Mouse (Mus musculus) neural tube, embryonic 14.5 days (tissue): ENCODE results near the gene Zfp385c. TPM values are rescaled to one million over a fixed set of nuclear protein-coding genes. Genes with fewer than 3 reads are reported as not detected.

Experiments
- ATAC-seq: fragments of 200-750 bp; cut with Nextera tagmentation; 2 replicates; pipeline ENCODE4 v1.8.0; 2017; ENCODE audit warnings: low read depth, mild to moderate bottlenecking, moderate TSS enrichment, moderate library complexity
- H3K27ac ChIP-seq: fragments of 300-500 bp; sonication (generic); 2 replicates; pipeline ENCODE4 v1.5.1; 2014; ENCODE audit warnings: low read depth, mild to moderate bottlenecking, control low read depth, low read length, moderate library complexity, mixed read lengths
- H3K27me3 ChIP-seq: fragments of 300-500 bp; sonication (generic); 2 replicates; pipeline ENCODE4 v1.6.1; 2014; ENCODE audit warnings: low read length; ENCODE audit not compliant: control insufficient read depth, insufficient read depth
- H3K36me3 ChIP-seq: fragments of 300-500 bp; sonication (generic); 2 replicates; pipeline ENCODE4 v1.6.1; 2014; ENCODE audit warnings: low read length, mixed read lengths; ENCODE audit not compliant: control insufficient read depth, insufficient read depth
- H3K4me1 ChIP-seq: fragments of 300-500 bp; sonication (generic); 2 replicates; pipeline ENCODE4 v1.6.1; 2014; ENCODE audit warnings: low read length; ENCODE audit not compliant: control insufficient read depth, insufficient read depth
- H3K4me2 ChIP-seq: fragments of 300-500 bp; sonication (generic); 2 replicates; pipeline ENCODE4 v1.6.1; 2014; ENCODE audit warnings: mild to moderate bottlenecking, low read depth, low read length, control low read depth
- H3K4me3 ChIP-seq: fragments of 300-500 bp; sonication (generic); 2 replicates; pipeline ENCODE4 v1.5.1; 2014; ENCODE audit warnings: low read depth, low read length, control low read depth, mixed read lengths
- H3K9ac ChIP-seq: fragments of 300-500 bp; sonication (generic); replicated peaks from 2 replicates; pipeline ENCODE4 v1.6.1; 2014; ENCODE audit warnings: low read depth, mild to moderate bottlenecking, control low read depth, low read length, mixed read lengths
- H3K9me3 ChIP-seq: fragments of 300-500 bp; sonication (generic); 2 replicates; pipeline ENCODE4 v1.6.1; 2016; ENCODE audit warnings: low read length; ENCODE audit not compliant: control insufficient read depth
- WGBS: fragments of 180-500 bp; shearing (Covaris S2); extraction: QIAGEN DNeasy Blood & Tissue Kit; methylation state at CpG from one replicate; pipeline ENCODE4 v1.1.7; 2014; 5-methylcytosine and 5-hydroxymethylcytosine counted together
- polyA plus RNA-seq: library from polyadenylated mRNA; unstranded; fragments of >200 nt; fragmentation: Nextera tagmentation; extraction: Ambion mirVana; gene quantifications from 2 replicates; pipeline ENCODE4 v1.2.1, GENCODE M21; 2014

The Zfp385c gene
- polyA plus RNA-seq, 1 experiment from 2014 or later = 0.50 TPM

- H3K4me1 ChIP-seq = no peaks in the 10 kb centered on the region
- H3K36me3 ChIP-seq = no peaks in the 10 kb centered on the region
- H3K9me3 ChIP-seq = no peaks in the 10 kb centered on the region
- no peak overlapping the region for H3K9ac ChIP-seq
- H3K27ac ChIP-seq = no peak overlapping the region
- H3K4me3 ChIP-seq = no peak overlapping the region
- H3K4me2 ChIP-seq = no peak overlapping the region
- ATAC-seq = no peak
- WGBS = 78% methylated on average over 7 of the region's 7 CpGs
- no peaks in the 10 kb centered on the region for H3K27me3 ChIP-seq
These were observed 5.0 kb downstream of the Zfp385c start for GRCm38 (mm10) chr11:100687265-100687664.

- no peak overlapping the region for H3K4me2 ChIP-seq
- no peaks in the 10 kb centered on the region for H3K27me3 ChIP-seq
- no peaks in the 10 kb centered on the region for H3K36me3 ChIP-seq
- H3K9me3 ChIP-seq = no peaks in the 10 kb centered on the region
- H3K27ac ChIP-seq = no peak overlapping the region
- no peak for ATAC-seq
- H3K9ac ChIP-seq = no peak overlapping the region
- 79% methylated on average over 3 of the region's 3 CpGs for WGBS
- H3K4me3 ChIP-seq = no peak overlapping the region
- no peaks in the 10 kb centered on the region for H3K4me1 ChIP-seq
These were observed 6.9 kb downstream of the Zfp385c start for GRCm38 (mm10) chr11:100685371-100685770.

GRCm38 (mm10) chr11:100684084-100684483 is 8.2 kb downstream of the Zfp385c start:
- Histone ChIP-seq H3K27ac (no peak overlapping the region), H3K4me3 (no peak overlapping the region), H3K4me2 (no peak overlapping the region), H3K4me1 (no peaks in the 10 kb centered on the region), H3K27me3 (no peaks in the 10 kb centered on the region), H3K9ac (no peak overlapping the region), H3K36me3 (no peaks in the 10 kb centered on the region), H3K9me3 (no peaks in the 10 kb centered on the region)
- WGBS = 59% methylated on average over 2 of the region's 2 CpGs
- ATAC-seq = no peak

GRCm38 (mm10) chr11:100682526-100682925 is 9.7 kb downstream of the Zfp385c start:
- Histone ChIP-seq H3K27ac (no peak overlapping the region), H3K27me3 (no peaks in the 10 kb centered on the region), H3K4me3 (no peak overlapping the region), H3K4me1 (no peaks in the 10 kb centered on the region), H3K9ac (no peak overlapping the region), H3K9me3 (no peaks in the 10 kb centered on the region), H3K36me3 (no peaks in the 10 kb centered on the region), H3K4me2 (no peak overlapping the region)
- 73% methylated on average over 5 of the region's 5 CpGs for WGBS
- ATAC-seq = no peak

GRCm38 (mm10) chr11:100681826-100682225 is 10.4 kb downstream of the Zfp385c start:
- Histone ChIP-seq H3K9ac (no peak overlapping the region), H3K27ac (no peak overlapping the region), H3K4me2 (no peak overlapping the region), H3K27me3 (no peaks in the 10 kb centered on the region), H3K4me1 (no peaks in the 10 kb centered on the region), H3K9me3 (no peaks in the 10 kb centered on the region), H3K4me3 (no peak overlapping the region), H3K36me3 (no peaks in the 10 kb centered on the region)
- ATAC-seq = no peak
- WGBS = 83% methylated on average over 5 of the region's 5 CpGs

- H3K4me1 ChIP-seq = peaks cover 6% of the 10 kb centered on the region
- H3K27me3 ChIP-seq = no peaks in the 10 kb centered on the region
- no peaks in the 10 kb centered on the region for H3K9me3 ChIP-seq
- no peaks in the 10 kb centered on the region for H3K36me3 ChIP-seq
- 63% methylated on average over 7 of the region's 7 CpGs for WGBS
- H3K4me3 ChIP-seq = no peak overlapping the region
- no peak overlapping the region for H3K9ac ChIP-seq
- H3K27ac ChIP-seq = no peak overlapping the region
- no peak overlapping the region for H3K4me2 ChIP-seq
- no peak for ATAC-seq
These were observed 14.4 kb downstream of the Zfp385c start for GRCm38 (mm10) chr11:100677810-100678209.

GRCm38 (mm10) chr11:100673169-100673568 is 19.1 kb downstream of the Zfp385c start:
- H3K36me3 ChIP-seq = no peaks in the 10 kb centered on the region
- H3K4me3 ChIP-seq = no peak overlapping the region
- no peak overlapping the region for H3K27ac ChIP-seq
- H3K9ac ChIP-seq = 0 out of 2 replicates have a peak overlapping the region, but pooled peaks have one; percentile 11
- H3K9me3 ChIP-seq = no peaks in the 10 kb centered on the region
- peaks cover 6% of the 10 kb centered on the region for H3K4me1 ChIP-seq
- H3K4me2 ChIP-seq = peak overlapping the region; percentile 27; the same call in 1 of the 2 replicates
- 2% methylated on average over 23 of the region's 23 CpGs for WGBS
- H3K27me3 ChIP-seq = no peaks in the 10 kb centered on the region
- ATAC-seq = no peak

- Histone ChIP-seq H3K4me2 (no peak overlapping the region), H3K27me3 (no peaks in the 10 kb centered on the region), H3K27ac (no peak overlapping the region), H3K4me1 (peaks cover 6% of the 10 kb centered on the region), H3K4me3 (no peak overlapping the region), H3K36me3 (no peaks in the 10 kb centered on the region), H3K9me3 (no peaks in the 10 kb centered on the region), H3K9ac (no peak overlapping the region)
- ATAC-seq = no peak
- WGBS = 90% methylated on average over 2 of the region's 2 CpGs
These were observed 20.3 kb downstream of the Zfp385c start for GRCm38 (mm10) chr11:100671956-100672355.

- H3K9me3 ChIP-seq = no peaks in the 10 kb centered on the region
- 71% methylated on average over 1 of the region's 1 CpGs for WGBS
- H3K9ac ChIP-seq = no peak overlapping the region
- peaks cover 6% of the 10 kb centered on the region for H3K4me1 ChIP-seq
- H3K4me2 ChIP-seq = no peak overlapping the region
- H3K27me3 ChIP-seq = no peaks in the 10 kb centered on the region
- no peaks in the 10 kb centered on the region for H3K36me3 ChIP-seq
- no peak overlapping the region for H3K27ac ChIP-seq
- no peak overlapping the region for H3K4me3 ChIP-seq
- ATAC-seq = no peak
These were observed 21.2 kb downstream of the Zfp385c start for GRCm38 (mm10) chr11:100671049-100671448.

GRCm38 (mm10) chr11:100659806-100660205 is 32.4 kb downstream of the Zfp385c start:
- Histone ChIP-seq H3K36me3 (no peaks in the 10 kb centered on the region), H3K4me3 (no peak overlapping the region)
- 80% methylated on average over 10 of the region's 10 CpGs for WGBS

More at GRCm38 (mm10) chr11:100659806-100660205, 32.4 kb downstream of the Zfp385c start:
- Histone ChIP-seq H3K4me2 (no peak overlapping the region), H3K27me3 (no peaks in the 10 kb centered on the region), H3K9me3 (no peaks in the 10 kb centered on the region), H3K9ac (no peak overlapping the region), H3K4me1 (no peaks in the 10 kb centered on the region), H3K27ac (no peak overlapping the region)
- ATAC-seq = no peak
